Mouse (Mus musculus): ENCODE data around the gene Neurl3. TPM values are rescaled to one million over a fixed set of nuclear protein-coding genes. Genes with fewer than 3 reads are reported as not detected.
A peak's percentile ranks its signal among the peaks of the same experiment; 100 is the strongest.

The Neurl3 gene
- 24.4 TPM in 2 replicates for polyA plus RNA-seq (2015; fragmentation: Nextera tagmentation; extraction: Ambion mirVana)

DNA sequence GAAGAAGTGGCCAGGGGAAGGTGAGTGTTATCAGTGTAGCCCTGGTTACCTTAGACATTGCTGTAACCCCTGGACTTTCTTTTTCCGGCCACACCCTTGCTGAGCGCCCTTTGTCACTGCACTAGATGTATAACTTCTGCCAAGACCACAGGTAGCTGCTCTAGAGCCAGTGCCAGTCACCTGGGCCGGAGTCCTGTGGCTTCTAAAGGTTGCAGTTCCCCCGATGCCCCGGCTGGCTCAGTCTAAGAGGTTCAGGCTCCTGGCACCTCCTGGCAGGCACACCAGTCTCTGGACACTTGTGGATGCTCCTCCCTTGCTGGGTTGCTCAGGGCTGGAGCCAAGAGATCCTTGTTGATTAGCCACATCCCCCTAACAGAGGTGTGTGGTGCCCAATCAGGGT lies at the start of gene Neurl3:
Gene Neurl3, minus strand, starts transcription at position 225 of the 400 bp plus-strand sequence.
- TF ChIP-seq EP300 (optimal IDR thresholded peaks at IDR 0.05) (no peak), CTCF (IDR thresholded peaks at IDR 0.05; ENCODE audit: low read depth) (no peak)
- ATAC-seq (ENCODE audit: low FRiP score, low TSS enrichment): peak; percentile 46
- Histone ChIP-seq H3K36me3 (ENCODE audit: control insufficient read depth, insufficient read depth, low read length) (no peaks in the 10 kb centered on the region), H3K4me3 (ENCODE audit: low read depth, low read length) (peak within 1 kb of the TSS; percentile 32; the same call in 1 of the 2 replicates), H3K4me1 (replicated peaks; ENCODE audit: control insufficient read depth, insufficient read depth) (peaks cover 16% of the 10 kb centered on the region), H3K27ac (replicated peaks) (peak within 1 kb of the TSS; percentile 95), H3K27me3 (ENCODE audit: control insufficient read depth, insufficient read depth, low read length) (no peaks in the 10 kb centered on the region), H3K9ac (ENCODE audit: low read length) (0 out of 2 replicates have a peak within 1 kb of the TSS, but pooled peaks have one; percentile 13), H3K9me3 (ENCODE audit: control insufficient read depth, low read length) (no peaks in the 10 kb centered on the region), H3K4me2 (replicated peaks; ENCODE audit: low read depth) (peak within 1 kb of the TSS; percentile 48)
- DNase-seq (ENCODE audit: low spot score): peak; percentile 75
- 73% methylated on average over 5 of the region's 5 CpGs for WGBS

DNA sequence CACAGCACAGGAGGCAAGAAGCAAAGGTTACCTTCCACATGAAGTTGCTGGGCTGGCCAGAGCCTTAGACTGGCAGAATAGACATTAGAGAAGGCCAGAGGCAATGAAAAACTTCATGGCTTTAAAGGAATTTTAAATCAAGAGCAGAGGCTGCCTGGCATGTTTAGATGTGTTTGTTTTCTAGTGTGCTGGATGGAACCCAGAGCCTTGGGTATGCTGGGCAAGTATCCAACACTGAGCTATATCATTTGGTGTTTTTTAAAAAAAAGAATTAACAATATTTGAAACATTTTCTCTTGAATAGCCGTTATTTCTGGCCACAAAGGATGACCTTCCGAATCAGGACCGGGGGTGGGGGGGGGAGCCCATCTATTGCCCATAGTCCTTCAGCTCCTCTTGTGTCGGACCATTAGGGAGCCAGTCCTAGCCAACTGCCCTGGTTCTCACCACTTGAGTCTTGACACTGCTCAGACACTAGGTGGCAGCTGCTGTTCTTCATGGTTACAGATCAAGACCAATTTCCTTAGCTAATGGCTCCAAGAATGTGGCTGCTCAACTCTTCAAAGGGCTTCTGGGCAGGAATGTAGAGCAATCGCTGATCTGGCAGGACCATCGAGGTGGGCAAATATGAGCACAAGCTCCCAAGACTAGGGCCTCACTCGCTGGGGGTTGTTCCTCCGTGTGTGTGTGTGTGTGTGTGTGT lies 49.4 kb upstream of the Neurl3 start:
- Histone ChIP-seq H3K9ac (ENCODE audit: low read length) (no peak overlapping the region), H3K4me2 (replicated peaks; ENCODE audit: low read depth) (no peak overlapping the region), H3K27me3 (ENCODE audit: control insufficient read depth, insufficient read depth, low read length) (no peaks in the 10 kb centered on the region), H3K27ac (replicated peaks) (no peak overlapping the region), H3K36me3 (ENCODE audit: control insufficient read depth, insufficient read depth, low read length) (no peaks in the 10 kb centered on the region; the same call in 1 of the 2 replicates), H3K9me3 (ENCODE audit: control insufficient read depth, low read length) (no peaks in the 10 kb centered on the region), H3K4me3 (ENCODE audit: low read depth, low read length) (no peak overlapping the region), H3K4me1 (replicated peaks; ENCODE audit: control insufficient read depth, insufficient read depth) (no peaks in the 10 kb centered on the region)
- TF ChIP-seq CTCF (IDR thresholded peaks at IDR 0.05; ENCODE audit: low read depth) (peak; percentile 84), EP300 (optimal IDR thresholded peaks at IDR 0.05) (no peak)
- WGBS: 25% methylated on average over 8 of the region's 8 CpGs
- ATAC-seq (ENCODE audit: low FRiP score, low TSS enrichment) (peak; percentile 70), DNase-seq (ENCODE audit: low spot score) (peak; percentile 66)

DNA sequence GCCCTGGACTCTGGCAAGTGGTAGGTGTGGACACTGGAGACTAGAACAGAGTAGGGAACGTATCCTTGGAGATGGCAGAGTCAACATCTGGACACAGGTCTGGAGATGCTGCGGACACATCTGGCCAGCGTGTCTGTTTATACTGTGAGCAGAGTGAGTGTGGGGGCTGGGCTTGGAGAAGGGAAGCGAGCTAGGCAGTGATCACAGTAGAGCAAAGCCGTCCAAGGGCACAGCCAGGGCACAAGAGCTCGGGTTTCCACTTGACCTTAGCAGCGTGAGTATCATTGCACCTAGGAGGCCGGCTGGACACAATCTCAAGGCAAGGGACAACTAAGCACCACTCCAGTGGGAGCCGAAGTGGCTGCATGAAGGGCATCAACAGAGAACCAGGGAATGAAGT lies 48.6 kb upstream of the Neurl3 start:
- Histone ChIP-seq H3K9ac (ENCODE audit: low read length) (no peak overlapping the region), H3K27me3 (ENCODE audit: control insufficient read depth, insufficient read depth, low read length) (no peaks in the 10 kb centered on the region), H3K4me2 (replicated peaks; ENCODE audit: low read depth) (no peak overlapping the region), H3K27ac (replicated peaks) (no peak overlapping the region), H3K4me1 (replicated peaks; ENCODE audit: control insufficient read depth, insufficient read depth) (no peaks in the 10 kb centered on the region), H3K9me3 (ENCODE audit: control insufficient read depth, low read length) (no peaks in the 10 kb centered on the region), H3K36me3 (ENCODE audit: control insufficient read depth, insufficient read depth, low read length) (no peaks in the 10 kb centered on the region; the same call in 1 of the 2 replicates), H3K4me3 (ENCODE audit: low read depth, low read length) (no peak overlapping the region)
- DNase-seq (ENCODE audit: low spot score) (no peak), ATAC-seq (ENCODE audit: low FRiP score, low TSS enrichment) (no peak)
- TF ChIP-seq CTCF (IDR thresholded peaks at IDR 0.05; ENCODE audit: low read depth): no peak
- TF ChIP-seq EP300 (optimal IDR thresholded peaks at IDR 0.05): no peak
- 56% methylated on average over 9 of the region's 9 CpGs for WGBS

DNA sequence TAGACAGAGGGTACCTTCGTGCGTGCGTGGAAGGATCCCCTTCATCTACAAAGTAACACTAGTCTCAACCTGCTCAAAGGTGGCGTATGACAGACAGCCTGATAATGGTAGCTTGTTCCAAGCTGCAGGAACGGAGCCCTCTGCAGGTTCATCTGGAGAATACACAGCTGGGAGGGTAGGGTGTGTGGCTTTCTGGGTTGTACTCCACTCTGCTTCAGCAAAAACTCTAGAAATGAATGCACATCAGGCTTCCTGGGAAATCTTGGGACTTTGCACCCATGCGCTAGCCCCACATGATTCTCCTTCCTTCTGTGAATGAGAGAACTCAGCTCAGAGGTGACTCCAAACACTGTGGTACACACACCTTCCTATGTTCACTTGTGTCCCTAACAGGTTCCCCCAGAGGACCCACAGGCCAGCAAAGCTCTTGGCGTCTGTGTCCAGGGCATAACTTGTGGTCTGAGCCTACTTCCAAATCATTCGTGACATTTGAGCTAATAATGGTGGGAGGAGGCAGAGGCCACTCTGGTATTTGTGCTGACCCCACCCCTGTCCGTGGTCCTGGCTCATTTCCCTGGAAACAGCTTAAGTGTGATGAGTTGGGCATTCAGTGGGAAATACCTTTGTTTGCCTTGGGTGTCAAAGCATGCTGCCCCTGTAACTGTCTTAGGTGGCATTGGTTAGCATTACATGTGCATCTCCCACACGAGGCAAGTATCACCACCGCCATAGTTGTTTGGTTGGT lies 47.5 kb upstream of the Neurl3 start:
- peak; percentile 65 for TF ChIP-seq CTCF (IDR thresholded peaks at IDR 0.05; ENCODE audit: low read depth)
- TF ChIP-seq EP300 (optimal IDR thresholded peaks at IDR 0.05): no peak
- no peaks in the 10 kb centered on the region; the same call in 1 of the 2 replicates for H3K36me3 ChIP-seq (ENCODE audit: control insufficient read depth, insufficient read depth, low read length)
- H3K9ac ChIP-seq (ENCODE audit: low read length): no peak overlapping the region
- WGBS: 60% methylated on average over 11 of the region's 11 CpGs
- H3K4me2 ChIP-seq (replicated peaks; ENCODE audit: low read depth): no peak overlapping the region
- no peaks in the 10 kb centered on the region for H3K27me3 ChIP-seq (ENCODE audit: control insufficient read depth, insufficient read depth, low read length)
- peak; percentile 39 for DNase-seq (ENCODE audit: low spot score)
- ATAC-seq (ENCODE audit: low FRiP score, low TSS enrichment): peak; percentile 47
- H3K27ac ChIP-seq (replicated peaks): no peak overlapping the region
- no peaks in the 10 kb centered on the region for H3K9me3 ChIP-seq (ENCODE audit: control insufficient read depth, low read length)
- H3K4me1 ChIP-seq (replicated peaks; ENCODE audit: control insufficient read depth, insufficient read depth): no peaks in the 10 kb centered on the region
- H3K4me3 ChIP-seq (ENCODE audit: low read depth, low read length): no peak overlapping the region

DNA sequence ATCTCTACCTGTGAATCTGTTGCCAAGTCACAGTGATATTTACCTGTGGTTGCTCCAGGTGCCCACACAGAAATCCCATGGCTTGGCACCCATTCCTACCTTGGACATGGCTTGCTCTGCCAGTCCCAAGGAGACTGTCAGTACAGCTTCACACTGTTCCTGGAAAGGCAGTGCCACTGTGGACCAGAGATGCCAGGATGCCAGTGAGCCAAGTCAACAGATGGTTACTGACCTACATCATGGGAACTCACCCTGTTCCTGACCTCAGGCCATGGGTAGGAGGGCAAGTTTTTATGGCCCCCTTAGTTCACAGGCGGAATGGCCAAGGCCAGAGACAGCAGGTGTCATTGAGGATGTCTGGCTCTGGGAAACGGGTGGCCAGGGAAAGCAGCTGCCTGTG lies 46.7 kb upstream of the Neurl3 start:
- 80% methylated on average over 2 of the region's 2 CpGs for WGBS
- ATAC-seq (ENCODE audit: low FRiP score, low TSS enrichment) (no peak), DNase-seq (ENCODE audit: low spot score) (no peak)
- H3K4me2 ChIP-seq (replicated peaks; ENCODE audit: low read depth): no peak overlapping the region
- no peak overlapping the region for H3K4me3 ChIP-seq (ENCODE audit: low read depth, low read length)
- no peak overlapping the region for H3K9ac ChIP-seq (ENCODE audit: low read length)
- H3K9me3 ChIP-seq (ENCODE audit: control insufficient read depth, low read length): no peaks in the 10 kb centered on the region
- H3K27me3 ChIP-seq (ENCODE audit: control insufficient read depth, insufficient read depth, low read length): no peaks in the 10 kb centered on the region
- H3K4me1 ChIP-seq (replicated peaks; ENCODE audit: control insufficient read depth, insufficient read depth): no peaks in the 10 kb centered on the region
- TF ChIP-seq EP300 (optimal IDR thresholded peaks at IDR 0.05): no peak
- no peak for TF ChIP-seq CTCF (IDR thresholded peaks at IDR 0.05; ENCODE audit: low read depth)
- H3K27ac ChIP-seq (replicated peaks): no peak overlapping the region
- no peaks in the 10 kb centered on the region; the same call in 1 of the 2 replicates for H3K36me3 ChIP-seq (ENCODE audit: control insufficient read depth, insufficient read depth, low read length)

DNA sequence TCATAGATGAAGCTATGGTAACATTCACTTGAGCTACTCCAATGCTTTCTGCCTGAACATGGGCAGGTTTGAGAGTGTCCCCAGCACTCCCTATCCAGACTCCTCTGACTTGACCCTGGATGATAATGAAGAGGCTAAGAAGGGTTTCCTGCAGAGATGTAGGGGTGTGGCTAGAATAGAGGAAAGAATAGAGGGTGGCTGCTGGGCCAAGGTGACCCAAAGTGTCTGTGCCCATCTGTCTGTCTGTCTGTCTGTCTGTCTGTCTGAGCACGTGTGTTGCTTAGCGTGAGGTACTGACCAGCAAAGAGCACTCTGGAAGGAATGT lies 41.3 kb upstream of the Neurl3 start:
- no peak for ATAC-seq (ENCODE audit: low FRiP score, low TSS enrichment)

More for the DNA sequence above, 41.3 kb upstream of the Neurl3 start:
- no peak overlapping the region for H3K4me2 ChIP-seq (replicated peaks; ENCODE audit: low read depth)
- no peak overlapping the region for H3K9ac ChIP-seq (ENCODE audit: low read length)
- H3K9me3 ChIP-seq (ENCODE audit: control insufficient read depth, low read length): no peaks in the 10 kb centered on the region
- no peak overlapping the region for H3K4me3 ChIP-seq (ENCODE audit: low read depth, low read length)
- TF ChIP-seq CTCF (IDR thresholded peaks at IDR 0.05; ENCODE audit: low read depth) (no peak), EP300 (optimal IDR thresholded peaks at IDR 0.05) (no peak)
- no peak overlapping the region for H3K27ac ChIP-seq (replicated peaks)
- WGBS: 89% methylated on average over 2 of the region's 2 CpGs
- no peaks in the 10 kb centered on the region for H3K4me1 ChIP-seq (replicated peaks; ENCODE audit: control insufficient read depth, insufficient read depth)
- no peaks in the 10 kb centered on the region for H3K27me3 ChIP-seq (ENCODE audit: control insufficient read depth, insufficient read depth, low read length)
- no peak for DNase-seq (ENCODE audit: low spot score)
- H3K36me3 ChIP-seq (ENCODE audit: control insufficient read depth, insufficient read depth, low read length): no peaks in the 10 kb centered on the region; the same call in 1 of the 2 replicates
